Mouse (Mus musculus) myocyte (in vitro differentiated cells): ENCODE results near the gene Pttg1. TPM values are rescaled to one million over a fixed set of nuclear protein-coding genes. Genes with fewer than 3 reads are reported as not detected.

Experiments
- H3K27me3 ChIP-seq: one replicate; pipeline ENCODE4 v1.6.1; 2011; ENCODE audit not compliant: control insufficient read depth, insufficient read depth, insufficient read length
- H3K36me3 ChIP-seq: one replicate; pipeline ENCODE4 v1.6.1; 2011; ENCODE audit not compliant: control insufficient read depth, insufficient read depth
- H3K4me2 ChIP-seq: one replicate; pipeline ENCODE4 v1.6.1; 2011; ENCODE audit warnings: low read depth, control low read depth
- H3K4me3 ChIP-seq: one replicate; pipeline ENCODE4 v1.5.1; 2011; ENCODE audit warnings: mild to moderate bottlenecking, control low read depth, moderate library complexity
- H3K79me2 ChIP-seq: one replicate; pipeline ENCODE4 v1.6.1; 2011; ENCODE audit not compliant: control insufficient read depth, insufficient read depth
- H3ac ChIP-seq: one replicate; pipeline ENCODE4 v1.6.1; 2011; ENCODE audit not compliant: control insufficient read depth, insufficient read length
- CEBPB ChIP-seq: IDR thresholded peaks from 2 replicates; pipeline ENCODE4 v1.6.1; 2011; ENCODE audit warnings: mild to moderate bottlenecking, moderate library complexity; ENCODE audit not compliant: poor library complexity, insufficient read depth, severe bottlenecking
- E2F4 ChIP-seq: IDR thresholded peaks from one replicate; pipeline ENCODE4 v1.6.1; 2011; ENCODE audit warnings: mild to moderate bottlenecking, control low read depth, moderate library complexity; ENCODE audit not compliant: insufficient read depth
- MAX ChIP-seq: IDR thresholded peaks from one replicate; pipeline ENCODE4 v1.6.1; 2011; ENCODE audit warnings: low read depth, mild to moderate bottlenecking, control low read depth
- MYOD1 ChIP-seq, 3 experiments: IDR thresholded peaks; one replicate each; pipeline ENCODE4 v1.6.1; 2011; ENCODE audit warnings: control low read depth in 2 of 3, low read depth in 2 of 3, mild to moderate bottlenecking in 2 of 3, moderate library complexity in 1 of 3; ENCODE audit not compliant: insufficient read length in 2 of 3, control insufficient read depth in 1 of 3
- MYOG ChIP-seq, 3 experiments: IDR thresholded peaks; one replicate each; pipeline ENCODE4 v1.6.1; 2011; ENCODE audit warnings: control low read depth in 2 of 3, low read depth in 2 of 3, mild to moderate bottlenecking in 2 of 3; ENCODE audit not compliant: insufficient read length in 2 of 3, control insufficient read depth in 1 of 3, insufficient read depth in 1 of 3
- POLR2A ChIP-seq: IDR thresholded peaks from one replicate; pipeline ENCODE4 v1.6.1; 2011; ENCODE audit warnings: low read depth, mild to moderate bottlenecking, control low read depth, moderate library complexity; ENCODE audit not compliant: insufficient read length
- POLR2AphosphoS2 ChIP-seq: IDR thresholded peaks from one replicate; pipeline ENCODE4 v1.6.1; 2011; ENCODE audit warnings: low read depth, control low read depth; ENCODE audit not compliant: insufficient read length
- REST ChIP-seq: IDR thresholded peaks from one replicate; pipeline ENCODE4 v1.6.1; 2011; ENCODE audit warnings: mild to moderate bottlenecking, control low read depth, moderate library complexity; ENCODE audit not compliant: insufficient read depth, insufficient read length
- SRF ChIP-seq: IDR thresholded peaks from one replicate; pipeline ENCODE4 v1.6.1; 2011; ENCODE audit warnings: low read depth; ENCODE audit not compliant: control insufficient read depth, insufficient read length
- TCF12 ChIP-seq: IDR thresholded peaks from one replicate; pipeline ENCODE4 v1.6.1; 2011; ENCODE audit warnings: mild to moderate bottlenecking, control low read depth; ENCODE audit not compliant: poor library complexity, insufficient read depth, severe bottlenecking
- TCF3 ChIP-seq: IDR thresholded peaks from one replicate; pipeline ENCODE4 v1.6.1; 2011; ENCODE audit warnings: low read depth, control low read depth; ENCODE audit not compliant: insufficient read length
- USF1 ChIP-seq: IDR thresholded peaks from one replicate; pipeline ENCODE4 v1.6.1; 2011; ENCODE audit warnings: low read depth, mild to moderate bottlenecking, control low read depth, moderate library complexity
- polyA plus RNA-seq: library from polyadenylated mRNA; unstranded; fragments of >200 nt; fragmentation: generic; extraction: Trizol; gene quantifications from one replicate; pipeline ENCODE4 v1.2.1, GENCODE M21; 2012; ENCODE audit warnings: missing spikeins

Pttg1 gene
- polyA plus RNA-seq, 1 experiment: 105 TPM

DNA sequence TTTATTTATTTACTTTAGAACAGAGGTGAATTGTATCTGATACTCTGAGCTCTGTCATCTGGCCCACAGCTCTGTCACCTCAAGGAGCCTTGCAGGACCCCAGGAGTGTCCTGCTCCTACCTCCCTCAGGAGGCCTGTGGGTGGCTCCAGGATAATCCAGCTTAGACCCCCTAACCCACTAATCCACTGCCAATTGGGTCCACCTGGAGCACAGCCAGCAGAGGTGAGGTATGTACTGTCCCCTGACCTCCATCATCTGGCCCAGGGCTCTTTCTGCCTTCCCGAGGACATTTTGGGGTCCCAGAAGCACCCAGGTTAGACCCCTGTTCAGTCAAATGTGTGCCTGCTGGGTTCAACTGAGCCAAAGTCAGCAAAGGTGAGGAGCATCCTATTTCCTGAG lies 25.9 kb downstream of the Pttg1 start:
- Histone ChIP-seq H3K36me3 (no peaks in the 10 kb centered on the region), H3K4me3 (no peak overlapping the region), H3K4me2 (no peak overlapping the region), H3K27me3 (no peaks in the 10 kb centered on the region), H3K79me2 (no peaks in the 10 kb centered on the region), H3ac (no peak overlapping the region)
- TF ChIP-seq SRF (no peak), E2F4 (no peak), USF1 (no peak), MYOG (IDR thresholded peaks at IDR 0.05; ENCODE audit: control insufficient read depth in 1 of 3, insufficient read depth in 1 of 3, insufficient read length in 2 of 3, low read depth in 2 of 3) (no peak), TCF12 (no peak), POLR2A (no peak), MYOD1 (IDR thresholded peaks at IDR 0.05; ENCODE audit: control insufficient read depth in 1 of 3, insufficient read length in 2 of 3, low read depth in 2 of 3) (no peak), CEBPB (no peak), MAX (no peak), POLR2AphosphoS2 (no peak), TCF3 (no peak), REST (no peak)

DNA sequence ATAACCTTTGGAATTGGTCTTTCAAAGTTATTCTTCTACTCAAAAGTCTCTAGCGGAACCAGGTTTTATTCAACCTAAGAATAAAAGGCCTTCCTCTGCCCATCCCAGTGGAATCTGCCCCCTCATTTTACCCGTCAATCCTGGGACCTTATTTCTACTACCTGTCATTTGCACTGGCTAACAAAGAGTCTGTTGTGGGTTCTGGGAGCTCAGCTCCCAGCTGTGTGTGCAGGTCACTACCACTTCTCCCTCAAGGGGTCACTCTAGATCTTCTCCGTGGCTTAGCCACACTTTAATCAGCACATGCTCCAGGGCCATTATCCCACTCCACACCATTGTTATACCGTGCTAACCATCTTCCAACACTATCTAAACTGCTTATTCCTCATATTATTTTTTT lies 26.8 kb downstream of the Pttg1 start:
- no peaks in the 10 kb centered on the region for H3K36me3 ChIP-seq
- no peaks in the 10 kb centered on the region for H3K79me2 ChIP-seq
- H3K27me3 ChIP-seq: no peaks in the 10 kb centered on the region
- no peak overlapping the region for H3K4me3 ChIP-seq
- no peak overlapping the region for H3ac ChIP-seq
- TF ChIP-seq MYOD1 (IDR thresholded peaks at IDR 0.05; ENCODE audit: control insufficient read depth in 1 of 3, insufficient read length in 2 of 3, low read depth in 2 of 3): no peak
- no peak for TF ChIP-seq MAX
- TF ChIP-seq CEBPB: no peak
- no peak for TF ChIP-seq E2F4
- no peak for TF ChIP-seq MYOG (IDR thresholded peaks at IDR 0.05; ENCODE audit: control insufficient read depth in 1 of 3, insufficient read depth in 1 of 3, insufficient read length in 2 of 3, low read depth in 2 of 3)
- no peak for TF ChIP-seq POLR2AphosphoS2
- no peak for TF ChIP-seq SRF
- TF ChIP-seq USF1: no peak
- H3K4me2 ChIP-seq: no peak overlapping the region

DNA sequence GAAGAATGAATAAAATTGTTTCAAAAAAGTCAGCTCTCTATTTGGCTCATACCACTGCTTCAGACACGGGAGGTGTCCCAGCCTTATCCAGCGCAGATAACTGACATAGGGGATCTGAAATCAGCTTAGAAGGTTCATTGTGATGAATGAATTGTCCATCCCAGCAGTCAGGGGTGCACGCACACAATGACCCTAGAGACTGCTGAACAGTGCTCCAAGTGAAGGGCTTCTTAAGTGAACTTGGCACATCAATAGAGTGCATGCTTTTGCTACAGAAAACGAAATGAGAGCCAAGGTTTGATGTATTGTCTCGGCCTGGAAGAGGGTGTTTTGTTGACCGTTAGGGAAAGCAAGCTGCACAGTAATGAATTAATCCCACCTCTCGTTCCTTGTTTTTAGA lies 29.4 kb downstream of the Pttg1 start:
- Histone ChIP-seq H3K36me3 (no peaks in the 10 kb centered on the region), H3K4me2 (no peak overlapping the region), H3K27me3 (no peaks in the 10 kb centered on the region), H3K79me2 (no peaks in the 10 kb centered on the region), H3K4me3 (no peak overlapping the region), H3ac (no peak overlapping the region)
- TF ChIP-seq MAX: no peak
- no peak for TF ChIP-seq REST
- no peak for TF ChIP-seq POLR2A
- TF ChIP-seq MYOG (IDR thresholded peaks at IDR 0.05; ENCODE audit: control insufficient read depth in 1 of 3, insufficient read depth in 1 of 3, insufficient read length in 2 of 3, low read depth in 2 of 3): no peak
- no peak for TF ChIP-seq E2F4
- no peak for TF ChIP-seq TCF12
- no peak for TF ChIP-seq POLR2AphosphoS2
- TF ChIP-seq MYOD1 (IDR thresholded peaks at IDR 0.05; ENCODE audit: control insufficient read depth in 1 of 3, insufficient read length in 2 of 3, low read depth in 2 of 3): no peak
- no peak for TF ChIP-seq USF1
- TF ChIP-seq SRF: no peak
- TF ChIP-seq CEBPB: no peak
- no peak for TF ChIP-seq TCF3

DNA sequence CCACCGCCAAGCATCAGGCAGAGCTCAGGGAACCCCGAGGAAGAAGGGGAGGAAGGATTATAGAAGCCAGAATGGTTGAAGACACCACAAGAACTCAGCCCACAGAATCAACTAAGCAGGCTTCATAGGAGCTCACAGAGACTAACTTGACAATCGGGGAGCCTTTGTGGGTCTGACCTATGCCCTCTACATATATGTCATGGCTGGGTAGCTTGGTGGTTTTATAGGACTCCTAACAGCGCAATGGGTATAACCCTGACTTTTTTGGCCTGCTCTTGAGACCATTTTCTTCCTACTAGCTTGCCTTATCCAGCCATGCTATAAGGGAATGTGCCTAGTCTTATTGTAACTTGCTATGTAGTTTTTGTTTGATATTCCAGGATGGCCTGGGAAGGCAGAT lies 29.8 kb downstream of the Pttg1 start:
- H3K4me2 ChIP-seq: no peak overlapping the region
- no peaks in the 10 kb centered on the region for H3K27me3 ChIP-seq
- TF ChIP-seq CEBPB: no peak
- TF ChIP-seq POLR2A: no peak
- no peak overlapping the region for H3ac ChIP-seq
- H3K4me3 ChIP-seq: no peak overlapping the region
- no peaks in the 10 kb centered on the region for H3K36me3 ChIP-seq
- H3K79me2 ChIP-seq: no peaks in the 10 kb centered on the region

DNA sequence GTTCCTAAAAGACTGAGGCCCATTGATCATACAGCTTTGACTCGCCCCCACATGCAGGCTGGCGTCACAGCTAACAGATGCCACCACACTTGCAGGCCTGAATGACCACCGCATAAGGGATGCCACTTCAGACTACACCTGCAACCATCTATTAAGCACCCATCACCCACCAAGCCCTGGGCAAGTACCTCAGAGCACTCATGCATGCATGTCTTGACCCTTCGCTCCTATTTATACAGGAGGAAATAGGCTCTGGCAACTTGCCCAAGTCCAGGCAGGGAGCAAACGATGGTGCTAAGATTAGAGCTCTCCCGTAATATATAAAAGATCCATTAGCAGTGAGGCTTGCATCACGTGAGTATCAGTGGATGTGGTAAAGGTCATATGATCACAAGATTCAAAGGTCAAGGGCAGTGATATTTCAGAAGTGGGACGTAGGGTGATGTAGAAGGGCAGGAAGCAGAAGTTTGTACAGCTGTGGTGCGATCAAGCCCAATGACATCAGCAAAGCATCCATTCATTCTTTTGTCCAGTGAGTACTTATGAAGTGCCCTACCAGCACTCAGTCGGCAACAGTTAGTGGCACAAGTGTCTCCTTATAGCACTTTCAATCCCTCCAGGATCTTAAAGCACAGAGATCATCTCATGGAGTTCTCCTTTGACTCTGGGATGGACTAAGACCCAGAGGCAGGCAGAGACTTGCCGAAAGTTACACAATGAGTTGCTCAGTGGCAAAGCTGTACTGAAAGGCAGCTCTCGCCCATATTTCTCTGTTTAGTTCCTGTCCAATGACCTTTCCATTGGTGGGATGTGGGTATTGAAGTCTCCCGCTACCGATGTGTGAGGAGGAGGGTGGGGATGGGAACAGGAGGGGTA lies 30.7 kb downstream of the Pttg1 start:
- Histone ChIP-seq H3K4me3 (no peak overlapping the region), H3K4me2 (no peak overlapping the region), H3ac (no peak overlapping the region), H3K36me3 (no peaks in the 10 kb centered on the region), H3K79me2 (no peaks in the 10 kb centered on the region), H3K27me3 (no peaks in the 10 kb centered on the region)
- TF ChIP-seq MYOG (IDR thresholded peaks at IDR 0.05; ENCODE audit: control insufficient read depth in 1 of 3, insufficient read depth in 1 of 3, insufficient read length in 2 of 3, low read depth in 2 of 3) (no peak), POLR2A (no peak), POLR2AphosphoS2 (no peak), MYOD1 (IDR thresholded peaks at IDR 0.05; ENCODE audit: control insufficient read depth in 1 of 3, insufficient read length in 2 of 3, low read depth in 2 of 3) (no peak), CEBPB (no peak), E2F4 (no peak), TCF12 (no peak), SRF (no peak), REST (no peak), TCF3 (no peak), USF1 (no peak), MAX (no peak)
